Mouse (Mus musculus) CH12.LX (cell line): ENCODE results near the gene Bckdk. TPM values are rescaled to one million over a fixed set of nuclear protein-coding genes. Genes with fewer than 3 reads are reported as not detected.

ENCODE experiments used
- DNase-seq: peaks from one replicate; pipeline ENCODE4 v3.0.0-alpha.2; 2013; ENCODE audit errors: extremely low read depth
- H3K27ac ChIP-seq: 2 replicates; pipeline ENCODE4 v1.5.1; 2012; ENCODE audit warnings: low read depth, mild to moderate bottlenecking, control low read depth, moderate library complexity; ENCODE audit not compliant: insufficient read depth
- H3K27me3 ChIP-seq: replicated peaks from 2 replicates; pipeline ENCODE3; 2012; ENCODE audit warnings: inconsistent platforms
- H3K36me3 ChIP-seq, 2 experiments: replicated peaks in 1 of 2; 2 replicates each; pipeline versions ENCODE3 to v1.6.1; 2012; ENCODE audit warnings: inconsistent platforms in 1 of 2, low read length in 1 of 2, mild to moderate bottlenecking in 1 of 2, mixed read lengths in 1 of 2, moderate library complexity in 1 of 2; ENCODE audit not compliant: control insufficient read depth in 1 of 2, insufficient read depth in 1 of 2
- H3K4me1 ChIP-seq, 2 experiments: 2 replicates each; pipeline ENCODE4 v1.6.1; 2012; ENCODE audit warnings: inconsistent platforms in 1 of 2, moderate library complexity in 1 of 2; ENCODE audit not compliant: insufficient read depth in 2 of 2, control insufficient read depth in 1 of 2
- H3K4me2 ChIP-seq: 2 replicates; pipeline ENCODE4 v1.6.1; 2012; ENCODE audit warnings: low read depth, mild to moderate bottlenecking, control low read depth; ENCODE audit not compliant: poor library complexity, insufficient read depth, severe bottlenecking
- H3K4me3 ChIP-seq, 3 experiments: fragments of 150-350 bp in 1 of 3; sonication (generic) in 1 of 3; replicated peaks in 1 of 3; 2 replicates each; pipeline versions ENCODE3 to v1.5.1; 2011 to 2012; ENCODE audit warnings: low read depth in 2 of 3, low read length in 2 of 3, mild to moderate bottlenecking in 2 of 3, moderate library complexity in 2 of 3, control low read depth in 1 of 3, improper control_type of control experiment in 1 of 3, inconsistent platforms in 1 of 3, mixed read lengths in 1 of 3; ENCODE audit not compliant: poor library complexity in 1 of 3
- H3K79me2 ChIP-seq: replicated peaks from 2 replicates; pipeline ENCODE4 v1.6.1; 2012; ENCODE audit warnings: mild to moderate bottlenecking, moderate library complexity; ENCODE audit not compliant: control insufficient read depth, poor library complexity, insufficient read depth, severe bottlenecking; ENCODE audit errors: extremely low read depth
- H3K9ac ChIP-seq: 2 replicates; pipeline ENCODE4 v1.6.1; 2012; ENCODE audit warnings: low read depth, mild to moderate bottlenecking, control low read depth, moderate library complexity; ENCODE audit not compliant: insufficient read depth
- H3K9me3 ChIP-seq: replicated peaks from 2 replicates; pipeline ENCODE3; 2012; ENCODE audit warnings: low read length, inconsistent platforms, mixed read lengths
- CTCF ChIP-seq, 2 experiments: IDR thresholded peaks in 1 of 2; conservative IDR thresholded peaks in 1 of 2; 2 replicates each; pipeline ENCODE4 v1.5.1; 2011 to 2012; ENCODE audit warnings: low read depth in 2 of 2, low read length in 2 of 2, improper control_type of control experiment in 1 of 2, inconsistent platforms in 1 of 2, mild to moderate bottlenecking in 1 of 2, moderate library complexity in 1 of 2
- ELF1 ChIP-seq: IDR thresholded peaks from 2 replicates; pipeline ENCODE4 v1.6.1; 2014; ENCODE audit warnings: low read depth, mild to moderate bottlenecking, inconsistent platforms, low read length, improper control_type of control experiment
- GABPA ChIP-seq: IDR thresholded peaks from 2 replicates; pipeline ENCODE4 v1.6.1; 2012; ENCODE audit warnings: low read depth, low read length, improper control_type of control experiment, inconsistent platforms; ENCODE audit not compliant: insufficient replicate concordance
- HCFC1 ChIP-seq: IDR thresholded peaks from 2 replicates; pipeline ENCODE4 v1.6.1; 2012; ENCODE audit warnings: low read depth, mild to moderate bottlenecking, inconsistent platforms, low read length, improper control_type of control experiment
- MXI1 ChIP-seq: IDR thresholded peaks from 2 replicates; pipeline ENCODE4 v1.6.1; 2011; ENCODE audit warnings: mild to moderate bottlenecking, low read depth, low read length, improper control_type of control experiment
- NELFE ChIP-seq: IDR thresholded peaks from 2 replicates; pipeline ENCODE4 v1.6.1; 2011; ENCODE audit warnings: low read depth, low read length, improper control_type of control experiment
- RAD21 ChIP-seq: IDR thresholded peaks from 2 replicates; pipeline ENCODE4 v1.6.1; 2011; ENCODE audit warnings: low read depth, mild to moderate bottlenecking, low read length, improper control_type of control experiment, moderate library complexity
- RCOR1 ChIP-seq: conservative IDR thresholded peaks from 2 replicates; pipeline ENCODE4 v1.6.1; 2012; ENCODE audit warnings: low read depth, mild to moderate bottlenecking, inconsistent platforms, low read length, improper control_type of control experiment
- SMC3 ChIP-seq: IDR thresholded peaks from 2 replicates; pipeline ENCODE4 v1.6.1; 2011; ENCODE audit warnings: low read depth, low read length, improper control_type of control experiment
- UBTF ChIP-seq: IDR thresholded peaks from 2 replicates; pipeline ENCODE4 v1.6.1; 2012; ENCODE audit warnings: low read depth, mild to moderate bottlenecking, inconsistent platforms, low read length, improper control_type of control experiment, moderate library complexity
- ZKSCAN1 ChIP-seq: IDR thresholded peaks from 2 replicates; pipeline ENCODE4 v1.6.1; 2012; ENCODE audit warnings: low read depth, inconsistent platforms, low read length, improper control_type of control experiment, borderline replicate concordance
- ZNF384 ChIP-seq: IDR thresholded peaks from 2 replicates; pipeline ENCODE4 v1.6.1; 2012; ENCODE audit warnings: low read depth, low read length, improper control_type of control experiment, inconsistent platforms
- dilution Hi-C: fragments of 300-500 bp; cut with MboI; formaldehyde crosslinking; loops from 2 replicates; pipeline ENCODE4 v1.14.3; 2020; ENCODE audit warnings: low sequenced_read_pairs; ENCODE audit not compliant: extremely low pct_unique_long_range_greater_than_20kb, extremely low pct_ligation_motif_present
- in situ Hi-C: fragments of 300-500 bp; cut with MboI; formaldehyde crosslinking; loops from 3 replicates; pipeline ENCODE4 v1.14.3; 2019; ENCODE audit warnings: low sequenced_read_pairs, low pct_ligation_motif_present, low pct_unique_long_range_greater_than_20kb, mixed read lengths
- polyA plus RNA-seq: library from polyadenylated mRNA; unstranded; fragments of >175 nt; gene quantifications from 2 replicates; pipeline ENCODE4 v1.2.1, GENCODE M21; 2012; ENCODE audit warnings: low read depth; ENCODE audit not compliant: insufficient read length
- total RNA-seq, 2 experiments: library from RNA; depleted of rRNA; stranded (reverse); fragments of 300-350 nt in 1 of 2; fragments of >200 nt in 1 of 2; gene quantifications; 2 replicates each; pipeline ENCODE4 v1.2.3; 2012 to 2014

The Bckdk gene
- total and polyA plus RNA-seq, 3 experiments: 38.4 to 62.7 (median 61.8) TPM

GRCm38 (mm10) chr7:127919290-127919689 lies 15.4 kb downstream of the Bckdk start:
- H3K4me2 ChIP-seq: no peak overlapping the region
- DNase-seq: peak; percentile 54
- peaks cover 8 to 42% of the 10 kb centered on the region in 2 experiments for H3K4me1 ChIP-seq
- 0 out of 2 replicates have a peak, but pooled peaks have one; percentile 11 for TF ChIP-seq ZNF384
- TF ChIP-seq HCFC1: no peak
- no peak for TF ChIP-seq UBTF
- peak; percentile 8 to 62; a peak in 2 of 4 replicates for TF ChIP-seq CTCF (conservative IDR thresholded peaks at IDR 0.05 in 1 of 2, IDR thresholded peaks at IDR 0.05 in 1 of 2; ENCODE audit: low read depth in 2 of 2, low read length in 2 of 2)
- TF ChIP-seq NELFE: no peak
- TF ChIP-seq RAD21: peak; percentile 29
- no peak for TF ChIP-seq MXI1
- TF ChIP-seq, all 38 proteins: peak for 3
- peaks cover 12 to 47% of the 10 kb centered on the region in 2 experiments for H3K36me3 ChIP-seq
- no peaks in the 10 kb centered on the region for H3K9me3 ChIP-seq
- H3K27me3 ChIP-seq: no peaks in the 10 kb centered on the region
- H3K79me2 ChIP-seq: no peaks in the 10 kb centered on the region
- H3K4me3 ChIP-seq: no peak overlapping the region
- no peak overlapping the region for H3K27ac ChIP-seq
- in situ Hi-C loops (no loop called here), dilution Hi-C loops (no loop called here)
- no peak overlapping the region for H3K9ac ChIP-seq

- no peak overlapping the region for H3K27ac ChIP-seq
- TF ChIP-seq RAD21 (peak; percentile 47), ZKSCAN1 (no peak), CTCF (conservative IDR thresholded peaks at IDR 0.05 in 1 of 2, IDR thresholded peaks at IDR 0.05 in 1 of 2; ENCODE audit: low read depth in 2 of 2, low read length in 2 of 2) (peak; percentile 11 to 70; a peak in 2 of 4 replicates), RCOR1 (no peak), SMC3 (peak; percentile 44)
- H3K79me2 ChIP-seq: no peaks in the 10 kb centered on the region
- peaks cover 26 to 65% of the 10 kb centered on the region in 2 experiments for H3K36me3 ChIP-seq
- dilution Hi-C loops (no loop called here), in situ Hi-C loops (loop anchor here (10.0 kb wide), 1 partner anchor 1217 kb away; the partner anchor contains the start of gene Coro1a)
- H3K9me3 ChIP-seq: no peaks in the 10 kb centered on the region
- no peak overlapping the region for H3K4me3 ChIP-seq
- peaks cover 8 to 28% of the 10 kb centered on the region in 2 experiments for H3K4me1 ChIP-seq
- H3K4me2 ChIP-seq: no peak overlapping the region
- DNase-seq: peak; percentile 56
- no peak overlapping the region for H3K9ac ChIP-seq
- no peaks in the 10 kb centered on the region for H3K27me3 ChIP-seq
Measured at GRCm38 (mm10) chr7:127921516-127921915, 17.6 kb downstream of the Bckdk start.

DNA sequence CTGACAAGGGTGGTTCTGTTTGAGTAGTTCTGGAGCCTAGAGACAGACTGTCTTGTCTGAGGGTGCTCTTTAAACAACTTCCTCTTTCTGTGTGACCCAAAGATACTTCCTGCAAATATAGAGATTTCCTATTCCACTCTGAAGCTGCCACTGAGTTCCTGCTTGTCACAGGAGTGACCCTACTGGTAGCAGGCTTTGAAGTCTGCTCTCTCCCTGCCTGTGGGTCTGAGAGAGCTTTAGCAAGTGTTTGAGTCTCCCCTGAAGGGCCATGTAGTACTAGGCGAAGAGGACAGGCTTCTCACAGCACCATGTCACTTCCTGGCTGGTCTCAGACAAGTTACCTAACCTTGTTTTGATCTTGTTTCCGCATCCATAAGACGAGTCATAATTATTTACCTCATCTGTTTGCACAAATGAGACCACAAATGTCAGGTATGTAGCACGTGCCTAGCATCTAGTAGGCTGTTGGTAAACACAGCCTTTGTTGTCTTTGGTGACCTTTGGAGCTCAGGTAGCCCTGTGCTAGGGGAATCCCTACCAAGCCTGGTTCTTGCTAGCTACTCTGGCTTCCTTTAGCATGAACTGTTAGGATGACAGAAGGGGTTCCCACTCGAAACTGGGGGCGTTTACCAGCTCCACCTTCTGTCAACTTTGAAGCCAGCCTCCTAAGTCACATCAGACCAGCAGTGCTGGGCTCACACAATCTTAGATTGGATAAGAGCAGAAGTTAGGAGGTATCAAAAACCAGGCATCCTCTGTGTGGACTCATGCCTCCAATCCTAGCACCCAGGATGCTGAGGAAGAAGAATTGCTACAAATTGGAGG lies 18.8 kb downstream of the Bckdk start:
- peak overlapping the region; percentile 9; the same call in 1 of the 2 replicates for H3K27ac ChIP-seq
- in situ Hi-C loops: loop anchor here (10.0 kb wide), 1 partner anchor 1218 kb away; the partner anchor contains the start of gene Coro1a
- no peaks in the 10 kb centered on the region for H3K27me3 ChIP-seq
- H3K36me3 ChIP-seq: peaks cover 24 to 67% of the 10 kb centered on the region in 2 experiments
- no peak for TF ChIP-seq GABPA
- TF ChIP-seq ELF1: 0 out of 2 replicates have a peak, but pooled peaks have one; percentile 9
- TF ChIP-seq, all 38 proteins: peak for 1
- no peaks in the 10 kb centered on the region for H3K79me2 ChIP-seq
- H3K4me2 ChIP-seq: no peak overlapping the region
- peak; percentile 45 for DNase-seq
- no peak overlapping the region for H3K4me3 ChIP-seq
- H3K4me1 ChIP-seq: peaks cover 5 to 20% of the 10 kb centered on the region in 2 experiments
- no peaks in the 10 kb centered on the region for H3K9me3 ChIP-seq
- no peak overlapping the region for H3K9ac ChIP-seq
- dilution Hi-C loops: no loop called here
